ENCODE assay signal across 29 mouse cellular contexts in genomic region chr1:178924492-178925183, GRCm38 (mm10).
DNase-seq lines count a peak whose midpoint lies in the region; ATAC-seq and TF ChIP-seq lines count a peak whose summit lies in the region.
"Had no signal": no experiment of that assay in that cellular context is flagged by ENCODE, and none has a peak within 500 bp of the region (broad histone marks: within the 10 kb centered on the region; RNA-seq: fewer than 3 reads in every experiment).

No protein-coding gene starts in this region.

- WGBS in embryonic facial prominence, embryonic 10.5 days = 83% methylated on average over 8 of the region's 8 CpGs

- TF ChIP-seq RAD21 in MEL (IDR thresholded peaks at IDR 0.05; ENCODE audit: low read depth, low read length) = no peak; the same call in 1 of the 2 replicates

- no peak for TF ChIP-seq CTCF in MEL (IDR thresholded peaks at IDR 0.05 in 2 of 3, conservative IDR thresholded peaks at IDR 0.05 in 1 of 3; ENCODE audit: control insufficient read depth in 1 of 3, insufficient read depth in 1 of 3, low read depth in 2 of 3, low read length in 3 of 3, poor library complexity in 1 of 3, severe bottlenecking in 1 of 3)

- no peaks in the 10 kb centered on the region for H3K36me3 ChIP-seq in MEL (ENCODE audit: control insufficient read depth in 1 of 2, insufficient read depth in 2 of 2, low read length in 2 of 2)
- H3K36me3 ChIP-seq in embryonic facial prominence, embryonic 10.5 days (replicated peaks) = peaks cover 26% of the 10 kb centered on the region; the same call in 1 of the 2 replicates
- H3K36me3 ChIP-seq: forebrain, embryonic 15.5 days; midbrain, embryonic 15.5 days had no signal

- H3K4me3 ChIP-seq in MEL (ENCODE audit: control insufficient read depth in 1 of 2, insufficient read depth in 1 of 2, low read depth in 2 of 2, low read length in 2 of 2) = no peak overlapping the region
- no peak overlapping the region for H3K4me3 ChIP-seq in embryonic facial prominence, embryonic 10.5 days
- H3K4me3 ChIP-seq: embryonic facial prominence, embryonic 13.5 days; forebrain, embryonic 10.5 days; forebrain, embryonic 15.5 days; gastrocnemius, adult 2 months; heart, adult 2 months; heart, embryonic 12.5 days; midbrain, embryonic 15.5 days had no signal

- DNase-seq in lung, postnatal 36 days = peak; percentile 8
- no peak for DNase-seq in lung, postnatal 14 days
- peak; percentile 81 for DNase-seq in A20 (ENCODE audit: low read depth, low spot score)
- peak; percentile 23 for DNase-seq in MEL (ENCODE audit: low read depth, low spot score)
- DNase-seq in embryonic facial prominence, embryonic 10.5 days (ENCODE audit: low spot score) = no peak
- no peak for DNase-seq in layer of hippocampus, adult 9-11 months
- DNase-seq: adrenal gland, postnatal 10 days; cerebellum, adult 9-10 months; cerebellum, postnatal 36 days; embryo, embryonic 11 days; gastrocnemius, adult 2 months; gastrocnemius, postnatal 36 days; heart, adult 2 months; heart, postnatal 4 days; kidney, adult 8-10 months; kidney, postnatal 4 days; layer of hippocampus, postnatal 36 days; liver; lung, embryonic 14.5 days; thymus, postnatal 4 days had no signal

- TF ChIP-seq EP300 in MEL (IDR thresholded peaks at IDR 0.05; ENCODE audit: low read depth in 1 of 2, low read length in 2 of 2) = no peak

- no peaks in the 10 kb centered on the region for H3K79me2 ChIP-seq in MEL (ENCODE audit: control insufficient read depth, insufficient read depth, low read length, poor library complexity)

- no peak overlapping the region for H3K27ac ChIP-seq in MEL (ENCODE audit: control insufficient read depth, low read depth, low read length)
- no peak overlapping the region for H3K27ac ChIP-seq in embryonic facial prominence, embryonic 10.5 days (replicated peaks)
- H3K27ac ChIP-seq: embryonic facial prominence, embryonic 13.5 days; forebrain, embryonic 10.5 days; forebrain, embryonic 15.5 days; gastrocnemius, adult 2 months; heart, adult 2 months; hindbrain, embryonic 14.5 days; kidney, postnatal 0 days; liver, embryonic 14.5 days; midbrain, embryonic 15.5 days had no signal

- H3K9me3 ChIP-seq in MEL (replicated peaks; ENCODE audit: insufficient read depth, low read length) = no peaks in the 10 kb centered on the region
- H3K9me3 ChIP-seq in embryonic facial prominence, embryonic 10.5 days = no peaks in the 10 kb centered on the region
- H3K9me3 ChIP-seq: embryonic facial prominence, embryonic 13.5 days; forebrain, embryonic 10.5 days; forebrain, embryonic 15.5 days; heart, embryonic 12.5 days; midbrain, embryonic 15.5 days had no signal

- no peaks in the 10 kb centered on the region for H3K27me3 ChIP-seq in MEL (ENCODE audit: control insufficient read depth in 1 of 2, insufficient read depth in 2 of 2, low read length in 2 of 2)
- no peaks in the 10 kb centered on the region for H3K27me3 ChIP-seq in embryonic facial prominence, embryonic 10.5 days (replicated peaks; ENCODE audit: low read depth, poor library complexity, severe bottlenecking)
- H3K27me3 ChIP-seq: embryonic facial prominence, embryonic 13.5 days; forebrain, embryonic 15.5 days; heart, embryonic 12.5 days; midbrain, embryonic 15.5 days had no signal

- no peak for TF ChIP-seq POLR2A in MEL (IDR thresholded peaks at IDR 0.05; ENCODE audit: control insufficient read depth in 1 of 2, insufficient read depth in 1 of 2, low read depth in 1 of 2, low read length in 2 of 2, poor library complexity in 1 of 2)

- ATAC-seq in megakaryocyte progenitor cell, adult 5-6 weeks (replicated peaks; ENCODE audit: poor library complexity) = peak; percentile 96
- ATAC-seq: forebrain, embryonic 15.5 days; midbrain, embryonic 15.5 days had no signal

- H3K9ac ChIP-seq in MEL (ENCODE audit: control insufficient read depth, low read depth, low read length, poor library complexity, severe bottlenecking) = no peak overlapping the region
- H3K9ac ChIP-seq: embryonic facial prominence, embryonic 13.5 days; forebrain, embryonic 15.5 days; heart, embryonic 12.5 days; hindbrain, embryonic 14.5 days; liver, embryonic 14.5 days; lung, embryonic 14.5 days; midbrain, embryonic 15.5 days had no signal

- H3K4me1 ChIP-seq in MEL (ENCODE audit: control insufficient read depth in 1 of 2, insufficient read depth in 2 of 2, low read length in 2 of 2) = no peaks in the 10 kb centered on the region
- H3K4me1 ChIP-seq in embryonic facial prominence, embryonic 10.5 days = no peaks in the 10 kb centered on the region
- H3K4me1 ChIP-seq: embryonic facial prominence, embryonic 13.5 days; forebrain, embryonic 10.5 days; forebrain, embryonic 15.5 days; midbrain, embryonic 15.5 days had no signal

TF ChIP-seq in MEL, 35 proteins besides CTCF, POLR2A, EP300 and RAD21:
- no peak for TF ChIP-seq TBP (IDR thresholded peaks at IDR 0.05; ENCODE audit: low read depth, low read length)

Comparison
In these comparisons a context has a peak if more than half of its experiments do, and no peak if none do; other contexts are left out.
1. DNase-seq: peak in lung, postnatal 36 days (single experiment), A20 (single experiment) and MEL (single experiment); none in lung, postnatal 14 days (single experiment), embryonic facial prominence, embryonic 10.5 days (single experiment) and layer of hippocampus, adult 9-11 months (single experiment).